Mouse (Mus musculus) embryonic fibroblast, embryonic 13.5 days (primary cell): ENCODE measurements at regions not wholly inside any gene's neighbourhood (a gene's known extent, or its start where the extent isn't known, plus 50 kb on each side); places are given as distances from the start of the nearest gene placed in this dataset.

ENCODE experiments used
- H3K27ac ChIP-seq: 2 replicates; pipeline ENCODE4 v1.5.1; 2012; ENCODE audit warnings: low read length, control low read depth, inconsistent platforms; ENCODE audit not compliant: insufficient read depth
- H3K4me1 ChIP-seq: 2 replicates; pipeline ENCODE4 v1.6.1; 2011; ENCODE audit warnings: low read length; ENCODE audit not compliant: control insufficient read depth, insufficient read depth
- H3K4me3 ChIP-seq: 2 replicates; pipeline ENCODE4 v1.5.1; 2011; ENCODE audit warnings: mild to moderate bottlenecking, control low read depth, low read length; ENCODE audit not compliant: insufficient read depth
- CTCF ChIP-seq: IDR thresholded peaks from 2 replicates; pipeline ENCODE4 v1.5.1; 2011; ENCODE audit warnings: mild to moderate bottlenecking, control low read depth, low read length, moderate library complexity, borderline replicate concordance; ENCODE audit not compliant: insufficient read depth
- POLR2A ChIP-seq: IDR thresholded peaks from 2 replicates; pipeline ENCODE4 v1.6.1; 2011; ENCODE audit warnings: low read depth, mild to moderate bottlenecking, control low read depth, low read length, moderate library complexity

- no peaks in the 10 kb centered on the region for H3K4me1 ChIP-seq
- no peak overlapping the region for H3K27ac ChIP-seq
- H3K4me3 ChIP-seq, result no peak overlapping the region
- no peak for TF ChIP-seq POLR2A
- TF ChIP-seq CTCF, result no peak
These were observed 595.0 kb upstream of the Apob start for GRCm38 (mm10) chr12:7382455-7382854.

GRCm38 (mm10) chr12:7403800-7404199 is 573.6 kb upstream of the Apob start:
- Histone ChIP-seq H3K4me3 (no peak overlapping the region), H3K27ac (no peak overlapping the region), H3K4me1 (no peaks in the 10 kb centered on the region)
- TF ChIP-seq POLR2A (no peak), CTCF (no peak)

GRCm38 (mm10) chr12:7411810-7412209 is 565.6 kb upstream of the Apob start:
- no peaks in the 10 kb centered on the region for H3K4me1 ChIP-seq
- H3K27ac ChIP-seq, result no peak overlapping the region
- TF ChIP-seq POLR2A (no peak), CTCF (no peak)
- no peak overlapping the region for H3K4me3 ChIP-seq

- H3K4me1 ChIP-seq, result no peaks in the 10 kb centered on the region
- no peak overlapping the region for H3K4me3 ChIP-seq
- TF ChIP-seq CTCF, result no peak
- no peak for TF ChIP-seq POLR2A
- no peak overlapping the region for H3K27ac ChIP-seq
These were observed 557.2 kb upstream of the Apob start for GRCm38 (mm10) chr12:7420276-7420675.

GRCm38 (mm10) chr12:7421826-7422540 is 555.5 kb upstream of the Apob start:
- Histone ChIP-seq H3K4me1 (no peaks in the 10 kb centered on the region), H3K4me3 (no peak overlapping the region), H3K27ac (no peak overlapping the region)
- no peak for TF ChIP-seq CTCF
- no peak for TF ChIP-seq POLR2A

- Histone ChIP-seq H3K27ac (no peak overlapping the region), H3K4me3 (no peak overlapping the region), H3K4me1 (no peaks in the 10 kb centered on the region)
- no peak for TF ChIP-seq CTCF
- no peak for TF ChIP-seq POLR2A
These were observed 546.5 kb upstream of the Apob start for GRCm38 (mm10) chr12:7430981-7431380.

- Histone ChIP-seq H3K4me3 (no peak overlapping the region), H3K4me1 (no peaks in the 10 kb centered on the region), H3K27ac (no peak overlapping the region)
- TF ChIP-seq POLR2A (no peak), CTCF (no peak)
These were observed 532.2 kb upstream of the Apob start for GRCm38 (mm10) chr12:7445238-7445637.

GRCm38 (mm10) chr12:7450506-7450905 is 526.9 kb upstream of the Apob start:
- TF ChIP-seq POLR2A (no peak), CTCF (no peak)
- Histone ChIP-seq H3K4me1 (no peaks in the 10 kb centered on the region), H3K4me3 (no peak overlapping the region), H3K27ac (no peak overlapping the region)

GRCm38 (mm10) chr12:7457036-7457435 is 520.4 kb upstream of the Apob start:
- Histone ChIP-seq H3K27ac (no peak overlapping the region), H3K4me3 (no peak overlapping the region), H3K4me1 (no peaks in the 10 kb centered on the region)
- TF ChIP-seq CTCF (no peak), POLR2A (no peak)

GRCm38 (mm10) chr12:7457544-7457943 is 519.9 kb upstream of the Apob start:
- no peak overlapping the region for H3K4me3 ChIP-seq
- no peak for TF ChIP-seq POLR2A
- no peak for TF ChIP-seq CTCF

GRCm38 (mm10) chr12:7464947-7465346 is 512.5 kb upstream of the Apob start:
- Histone ChIP-seq H3K4me1 (no peaks in the 10 kb centered on the region), H3K27ac (no peak overlapping the region), H3K4me3 (no peak overlapping the region)
- TF ChIP-seq POLR2A (no peak), CTCF (no peak)

More at GRCm38 (mm10) chr12:7457544-7457943, 519.9 kb upstream of the Apob start:
- Histone ChIP-seq H3K4me1 (no peaks in the 10 kb centered on the region), H3K27ac (no peak overlapping the region)
